8 mouse cellular contexts compared by ENCODE assay signal in the genomic region with DNA sequence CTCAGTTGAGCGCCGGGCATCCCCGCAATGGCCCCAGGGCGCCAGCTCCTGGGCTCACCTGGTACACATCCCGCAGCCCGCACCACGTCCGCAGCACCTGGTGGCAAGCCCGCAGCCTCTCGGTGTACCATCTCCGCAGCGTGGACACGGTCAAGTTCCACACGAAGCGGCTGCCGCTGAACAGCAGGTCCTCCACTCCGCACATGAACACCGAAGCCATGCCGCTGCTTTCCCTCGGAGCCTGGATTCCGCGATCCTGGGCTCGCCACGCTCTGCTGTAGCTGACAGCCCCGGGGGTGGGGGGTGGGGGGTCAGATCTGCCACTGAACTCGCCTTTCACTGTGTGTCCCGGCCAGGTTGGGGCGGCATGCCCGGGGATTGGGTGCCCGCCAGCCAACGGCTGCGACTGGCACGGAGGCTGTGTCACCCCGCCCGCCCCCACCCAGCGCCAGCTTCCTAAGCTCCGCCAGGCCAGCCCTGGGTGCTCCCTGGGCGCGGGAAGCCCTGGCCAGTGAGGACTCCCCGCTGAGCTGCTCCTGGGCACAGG.
A peak's percentile ranks its signal among the peaks of the same experiment; 100 is the strongest.
DNase-seq lines count a peak whose midpoint lies in the region; ATAC-seq and TF ChIP-seq lines count a peak whose summit lies in the region.

No protein-coding gene starts in this region.

- peak overlapping the region; percentile 55 for H3K9ac ChIP-seq in forebrain, embryonic 11.5 days (ENCODE audit: low read length)
- peak overlapping the region; percentile 76 for H3K9ac ChIP-seq in heart, embryonic 16.5 days (ENCODE audit: low read length)
- H3K9ac ChIP-seq in liver, embryonic 13.5 days = peak overlapping the region; percentile 33

- no peak for TF ChIP-seq CTCF in bone marrow, adult 2 months (IDR thresholded peaks at IDR 0.05; ENCODE audit: control insufficient read depth, insufficient read depth, low read length)

- H3K9me3 ChIP-seq in forebrain, embryonic 11.5 days (ENCODE audit: control insufficient read depth, low read length) = no peaks in the 10 kb centered on the region
- H3K9me3 ChIP-seq in heart, embryonic 16.5 days (replicated peaks; ENCODE audit: control insufficient read depth, low read length) = no peaks in the 10 kb centered on the region
- no peaks in the 10 kb centered on the region for H3K9me3 ChIP-seq in liver, embryonic 13.5 days (replicated peaks)

- peak overlapping the region; percentile 46 for H3K4me3 ChIP-seq in bone marrow, adult 2 months (replicated peaks; ENCODE audit: control insufficient read depth, low read depth, low read length)
- peak overlapping the region; percentile 38 for H3K4me3 ChIP-seq in forebrain, embryonic 11.5 days (ENCODE audit: low read depth, low read length)
- peak overlapping the region; percentile 66 for H3K4me3 ChIP-seq in heart, embryonic 16.5 days (ENCODE audit: low read length)
- peak overlapping the region; percentile 41 for H3K4me3 ChIP-seq in liver, embryonic 13.5 days (replicated peaks)

- 1% methylated on average over 40 of the region's 40 CpGs for WGBS in bone marrow, adult 2 months
- 2% methylated on average over 40 of the region's 40 CpGs for WGBS in forebrain, embryonic 11.5 days
- under 1% methylated on average over 40 of the region's 40 CpGs for WGBS in heart, embryonic 16.5 days
- 3% methylated on average over 37 of the region's 40 CpGs for WGBS in liver, embryonic 13.5 days (ENCODE audit: insufficient replicate concordance)

- no peaks in the 10 kb centered on the region for H3K36me3 ChIP-seq in forebrain, embryonic 11.5 days (ENCODE audit: control insufficient read depth, insufficient read depth, low read length)
- no peaks in the 10 kb centered on the region for H3K36me3 ChIP-seq in heart, embryonic 16.5 days (ENCODE audit: control insufficient read depth, insufficient read depth)
- no peaks in the 10 kb centered on the region for H3K36me3 ChIP-seq in liver, embryonic 13.5 days

- DNase-seq in B cell, adult 2 months = peak; percentile 28 to 29
- DNase-seq in forebrain, embryonic 11.5 days (ENCODE audit: low spot score) = peak; percentile 68
- DNase-seq in kidney, postnatal 14 days = peak; percentile 91
- DNase-seq in liver, embryonic 13.5 days = no peak
- peak; percentile 47 for DNase-seq in neural tube, embryonic 10.5 days (ENCODE audit: extremely low spot score, low spot score)
- DNase-seq in testis, postnatal 14 days (ENCODE audit: low spot score) = peak; percentile 72

- no peak overlapping the region; the same call in 1 of the 2 replicates for H3K27ac ChIP-seq in bone marrow, adult 2 months (ENCODE audit: control insufficient read depth, insufficient read depth, low read depth, low read length, poor library complexity)
- H3K27ac ChIP-seq in forebrain, embryonic 11.5 days (ENCODE audit: low read depth, low read length) = no peak overlapping the region
- no peak overlapping the region for H3K27ac ChIP-seq in heart, embryonic 16.5 days (ENCODE audit: low read length)
- H3K27ac ChIP-seq in liver, embryonic 13.5 days = no peak overlapping the region

- H3K4me2 ChIP-seq in forebrain, embryonic 11.5 days (ENCODE audit: low read depth, low read length, severe bottlenecking) = peak overlapping the region; percentile 97
- peak overlapping the region; percentile 100 for H3K4me2 ChIP-seq in heart, embryonic 16.5 days (ENCODE audit: low read depth, low read length)
- H3K4me2 ChIP-seq in liver, embryonic 13.5 days = peak overlapping the region; percentile 67

- H3K27me3 ChIP-seq in forebrain, embryonic 11.5 days (ENCODE audit: control insufficient read depth, insufficient read depth, low read length) = peaks cover 10% of the 10 kb centered on the region
- 0 out of 2 replicates have a peak, but pooled peaks cover 4% of the 10 kb centered on the region for H3K27me3 ChIP-seq in heart, embryonic 16.5 days (ENCODE audit: control insufficient read depth, insufficient read depth, low read length)
- peaks cover 38% of the 10 kb centered on the region for H3K27me3 ChIP-seq in liver, embryonic 13.5 days

- peak; percentile 51; the same call in 1 of the 2 replicates for ATAC-seq in forebrain, embryonic 11.5 days (replicated peaks; ENCODE audit: low FRiP score)
- peak; percentile 65 for ATAC-seq in heart, embryonic 16.5 days (replicated peaks; ENCODE audit: extremely low read depth, insufficient read depth, low FRiP score)
- 0 out of 2 replicates have a peak, but pooled peaks have one; percentile 7 for ATAC-seq in liver, embryonic 13.5 days (ENCODE audit: low read depth)

- no peak for TF ChIP-seq POLR2A in bone marrow, adult 2 months (IDR thresholded peaks at IDR 0.05; ENCODE audit: borderline replicate concordance, control insufficient read depth, low read depth, low read length)

- H3K4me1 ChIP-seq in bone marrow, adult 2 months (ENCODE audit: control insufficient read depth, insufficient read depth, low read length) = no peaks in the 10 kb centered on the region
- peaks cover 18% of the 10 kb centered on the region for H3K4me1 ChIP-seq in forebrain, embryonic 11.5 days (replicated peaks; ENCODE audit: control insufficient read depth, insufficient read depth, low read length)
- H3K4me1 ChIP-seq in heart, embryonic 16.5 days (ENCODE audit: control insufficient read depth, insufficient read depth, low read length) = peaks cover 14% of the 10 kb centered on the region
- peaks cover 6% of the 10 kb centered on the region for H3K4me1 ChIP-seq in liver, embryonic 13.5 days (replicated peaks)

Comparison
In these comparisons a context has a peak if more than half of its experiments do, and no peak if none do; other contexts are left out.
1. ATAC-seq: peak in every context shown above with its lines; median percentile 65 in heart, embryonic 16.5 days; 51 in forebrain, embryonic 11.5 days; 7 in liver, embryonic 13.5 days.